Mouse (Mus musculus): ENCODE measurements at regions not wholly inside any gene's neighbourhood (a gene's known extent, or its start where the extent isn't known, plus 50 kb on each side); places are given as distances from the start of the nearest gene placed in this dataset.

DNA sequence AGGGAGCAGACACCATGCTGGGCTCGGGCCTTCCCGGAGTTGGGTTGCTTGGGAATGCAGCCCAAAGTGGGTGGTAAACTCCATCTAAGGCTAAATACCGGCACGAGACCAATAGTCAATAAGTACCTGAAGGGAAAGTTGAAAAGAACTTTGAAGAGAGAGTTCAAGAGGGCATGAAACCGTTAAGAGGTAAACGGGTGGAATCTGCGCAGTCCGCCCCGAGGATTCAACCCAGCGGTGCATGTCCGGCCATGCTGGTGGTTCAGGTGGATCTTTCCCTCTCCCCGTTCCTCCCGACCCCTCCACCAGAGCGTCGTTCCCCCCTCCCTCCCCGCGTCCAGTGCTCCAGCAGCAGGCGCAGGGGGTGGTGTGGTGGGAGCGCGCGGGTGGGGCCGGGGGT, 179.1 kb upstream of the Arhgef26 start:
- Histone ChIP-seq H3K4me3 (no peak overlapping the region), H3K36me3 (0 out of 2 replicates have a peak, but pooled peaks cover 2% of the 10 kb centered on the region), H3K4me1 (replicated peaks) (no peaks in the 10 kb centered on the region), H3K9me3 (replicated peaks) (peaks cover 20% of the 10 kb centered on the region), H3K4me2 (no peak overlapping the region), H3K27ac (ENCODE audit: poor library complexity, severe bottlenecking) (no peak overlapping the region), H3K27me3 (replicated peaks) (no peaks in the 10 kb centered on the region), H3K9ac (no peak overlapping the region)
- WGBS = 58% methylated on average over 22 of the region's 22 CpGs
- peak; percentile 100 for ATAC-seq (ENCODE audit: insufficient number of reproducible peaks, low FRiP score)

DNA sequence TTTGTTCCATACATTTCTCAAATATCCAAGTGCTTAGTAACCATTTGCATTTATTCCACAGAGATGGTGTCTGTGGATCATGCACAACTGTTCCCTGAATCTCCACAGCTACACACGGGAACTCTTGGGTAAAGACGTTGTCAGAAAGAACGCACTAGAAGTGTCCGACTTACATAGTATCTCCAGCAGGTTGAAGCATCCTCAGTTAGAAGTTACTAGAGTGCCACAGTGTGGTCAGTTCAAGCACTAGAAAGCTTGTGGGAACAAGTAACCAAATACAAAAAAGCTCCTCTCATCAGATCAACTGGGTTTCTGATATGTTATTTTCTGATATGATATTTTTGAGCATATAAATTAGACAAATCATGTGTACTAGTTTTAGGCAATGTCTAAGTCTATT, 167.5 kb upstream of the Arhgef26 start:
- no peak for ATAC-seq (ENCODE audit: insufficient number of reproducible peaks, low FRiP score)
- Histone ChIP-seq H3K36me3 (no peaks in the 10 kb centered on the region), H3K4me3 (no peak overlapping the region), H3K9ac (no peak overlapping the region), H3K4me1 (replicated peaks) (no peaks in the 10 kb centered on the region), H3K9me3 (replicated peaks) (no peaks in the 10 kb centered on the region), H3K4me2 (no peak overlapping the region), H3K27me3 (replicated peaks) (no peaks in the 10 kb centered on the region), H3K27ac (ENCODE audit: poor library complexity, severe bottlenecking) (no peak overlapping the region)
- 61% methylated on average over 4 of the region's 4 CpGs for WGBS

DNA sequence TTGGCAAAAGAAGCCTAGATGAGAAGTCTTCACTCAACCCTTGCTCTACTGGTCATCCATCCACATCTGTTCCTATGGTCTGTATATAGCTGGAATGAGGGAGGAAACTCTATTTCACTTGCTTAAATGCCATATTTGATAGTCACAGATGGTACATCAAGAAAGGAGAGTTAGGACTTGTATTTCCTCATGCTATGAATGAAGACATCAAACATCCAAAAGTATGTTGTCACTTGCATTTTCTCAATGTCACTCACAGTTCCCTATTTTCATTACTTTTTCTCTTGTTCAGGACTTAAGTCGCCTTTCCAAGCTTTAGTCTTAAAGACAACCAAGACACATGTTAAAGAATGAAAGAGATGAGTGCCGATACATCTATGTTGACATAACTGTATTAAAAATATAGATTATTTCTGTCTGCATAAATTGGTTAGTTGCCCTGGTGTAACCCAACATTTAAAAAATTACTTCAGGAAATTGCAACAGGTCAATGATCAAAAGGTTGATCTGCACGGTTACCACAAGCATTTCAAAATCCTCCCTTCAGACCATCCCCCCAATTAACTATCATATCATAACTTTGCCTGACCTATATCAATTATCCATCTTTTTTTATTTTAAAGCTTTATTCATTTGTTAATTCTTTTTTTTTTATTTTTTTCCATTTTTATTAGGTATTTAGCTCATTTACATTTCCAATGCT, 150.2 kb upstream of the Arhgef26 start:
- no peaks in the 10 kb centered on the region for H3K9me3 ChIP-seq (replicated peaks)
- H3K27me3 ChIP-seq (replicated peaks) = no peaks in the 10 kb centered on the region
- H3K27ac ChIP-seq (ENCODE audit: poor library complexity, severe bottlenecking) = no peak overlapping the region
- no peaks in the 10 kb centered on the region for H3K4me1 ChIP-seq (replicated peaks)
- H3K4me3 ChIP-seq = no peak overlapping the region
- ATAC-seq (ENCODE audit: insufficient number of reproducible peaks, low FRiP score) = no peak
- no peak overlapping the region for H3K4me2 ChIP-seq
- 75% methylated on average over 3 of the region's 3 CpGs for WGBS
- H3K36me3 ChIP-seq = no peaks in the 10 kb centered on the region
- H3K9ac ChIP-seq = no peak overlapping the region

DNA sequence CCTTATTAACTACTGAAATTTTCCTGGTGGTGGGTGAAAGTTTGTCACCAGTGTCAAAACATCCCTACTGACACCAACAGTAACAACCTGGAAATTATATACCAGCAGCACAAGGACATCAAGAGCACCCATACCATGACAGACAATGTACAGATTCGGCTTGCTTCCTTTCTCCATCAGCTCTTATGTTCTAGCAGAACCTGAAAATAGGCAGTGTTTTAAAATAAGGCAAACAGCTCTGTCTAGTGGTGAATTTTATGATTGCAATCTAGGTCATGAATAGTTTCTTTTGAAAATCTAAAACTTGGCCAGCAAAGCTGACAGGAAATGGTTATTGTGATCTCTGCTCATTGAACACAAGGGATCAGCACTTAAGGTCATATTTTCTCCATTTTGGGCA, 145.7 kb upstream of the Arhgef26 start:
- H3K27ac ChIP-seq (ENCODE audit: poor library complexity, severe bottlenecking) = no peak overlapping the region
- WGBS = 43% methylated on average over 1 of the region's 1 CpGs
- no peaks in the 10 kb centered on the region for H3K27me3 ChIP-seq (replicated peaks)
- no peak overlapping the region for H3K9ac ChIP-seq
- H3K4me2 ChIP-seq = no peak overlapping the region
- H3K4me3 ChIP-seq = no peak overlapping the region
- no peaks in the 10 kb centered on the region for H3K36me3 ChIP-seq
- ATAC-seq (ENCODE audit: insufficient number of reproducible peaks, low FRiP score) = no peak
- H3K4me1 ChIP-seq (replicated peaks) = no peaks in the 10 kb centered on the region
- no peaks in the 10 kb centered on the region for H3K9me3 ChIP-seq (replicated peaks)

DNA sequence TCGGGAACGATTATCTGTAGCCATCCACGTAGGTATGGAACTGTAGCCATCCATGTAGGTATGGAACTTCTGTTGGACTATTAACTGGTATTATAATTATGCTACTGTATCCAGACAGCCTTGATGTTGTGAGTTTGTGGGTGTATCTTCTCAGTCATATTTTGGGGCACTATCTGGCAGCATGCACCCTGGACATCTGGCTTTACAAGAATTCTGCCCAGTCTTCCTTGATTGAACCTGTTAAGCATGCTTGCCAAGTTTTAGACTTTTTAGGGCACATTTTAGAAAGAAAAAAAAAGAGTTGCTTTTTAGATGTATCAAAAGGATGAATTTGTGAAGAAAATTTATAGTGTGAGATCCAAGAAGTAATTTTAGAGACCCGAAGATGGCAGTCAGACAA, 143.7 kb upstream of the Arhgef26 start:
- 87% methylated on average over 4 of the region's 4 CpGs for WGBS
- Histone ChIP-seq H3K4me1 (replicated peaks) (no peaks in the 10 kb centered on the region), H3K27me3 (replicated peaks) (no peaks in the 10 kb centered on the region), H3K9ac (no peak overlapping the region), H3K27ac (ENCODE audit: poor library complexity, severe bottlenecking) (no peak overlapping the region), H3K4me3 (no peak overlapping the region), H3K36me3 (no peaks in the 10 kb centered on the region), H3K9me3 (replicated peaks) (no peaks in the 10 kb centered on the region), H3K4me2 (no peak overlapping the region)
- no peak for ATAC-seq (ENCODE audit: insufficient number of reproducible peaks, low FRiP score)

DNA sequence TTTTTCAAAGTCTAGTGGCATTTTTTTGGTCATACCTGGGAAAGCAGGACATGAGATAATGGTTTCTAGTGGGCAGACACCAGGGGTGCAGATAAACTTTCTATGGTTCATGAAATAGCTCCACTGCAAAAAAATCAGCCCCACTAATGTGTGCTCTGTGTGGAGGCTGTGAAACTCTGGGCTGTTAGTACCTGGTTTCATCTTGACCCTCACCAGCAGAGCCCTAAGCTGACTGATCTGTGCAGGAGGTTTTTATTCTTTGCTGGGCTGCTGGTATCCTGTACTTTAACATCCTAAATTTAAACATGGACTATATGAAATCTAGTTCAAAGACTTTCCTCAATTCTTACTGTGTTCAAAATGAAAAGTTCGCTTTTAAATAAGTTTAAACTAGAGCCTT, 141.5 kb upstream of the Arhgef26 start:
- WGBS = 57% methylated on average over 1 of the region's 1 CpGs
- no peaks in the 10 kb centered on the region for H3K36me3 ChIP-seq

DNA sequence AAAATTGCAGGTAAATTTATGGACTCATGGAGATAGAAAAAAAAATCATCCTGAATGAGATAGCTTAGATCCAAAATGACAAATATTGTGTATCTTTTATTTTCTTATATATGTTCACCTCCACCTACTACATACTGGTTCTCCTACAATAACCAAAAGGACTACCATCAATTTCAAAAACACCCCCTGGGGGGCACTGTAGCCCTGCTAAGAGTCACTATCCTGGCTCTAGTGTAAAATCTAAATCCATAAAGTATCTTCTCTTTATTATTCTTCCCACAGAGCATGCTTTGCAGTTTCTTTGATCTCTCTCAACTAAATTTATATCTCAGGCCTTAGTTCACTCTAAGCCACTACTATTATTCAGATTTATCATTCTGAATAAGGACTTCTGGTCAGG, 122.3 kb upstream of the Arhgef26 start:
- Histone ChIP-seq H3K4me3 (no peak overlapping the region), H3K4me1 (replicated peaks) (no peaks in the 10 kb centered on the region)
- no peak for ATAC-seq (ENCODE audit: insufficient number of reproducible peaks, low FRiP score)

More for the DNA sequence above, 141.5 kb upstream of the Arhgef26 start:
- Histone ChIP-seq H3K4me3 (no peak overlapping the region), H3K27me3 (replicated peaks) (peaks cover 6% of the 10 kb centered on the region; the same call in 1 of the 2 replicates), H3K9me3 (replicated peaks) (peaks cover 3% of the 10 kb centered on the region; the same call in 1 of the 2 replicates), H3K4me2 (no peak overlapping the region), H3K4me1 (replicated peaks) (no peaks in the 10 kb centered on the region), H3K9ac (no peak overlapping the region), H3K27ac (ENCODE audit: poor library complexity, severe bottlenecking) (no peak overlapping the region)
- no peak for ATAC-seq (ENCODE audit: insufficient number of reproducible peaks, low FRiP score)

DNA sequence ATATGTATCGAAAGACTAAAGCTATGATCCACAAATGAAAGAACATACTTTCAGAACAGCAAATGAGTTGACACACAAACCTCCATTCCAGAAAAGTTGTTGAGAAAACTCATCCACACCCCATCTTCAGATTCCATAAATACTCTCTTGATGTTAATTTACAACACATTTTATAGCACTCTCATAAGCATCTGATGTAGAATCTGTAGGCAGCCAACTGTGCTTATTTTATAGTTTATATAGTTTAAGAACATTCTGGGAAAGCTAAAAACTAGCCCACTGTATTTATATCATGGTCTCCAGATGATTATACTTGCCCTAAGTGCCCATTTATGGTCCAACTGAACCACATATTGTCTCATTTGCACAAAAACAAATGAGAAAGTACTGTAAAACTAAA, 120.8 kb upstream of the Arhgef26 start:
- H3K9me3 ChIP-seq (replicated peaks) = no peaks in the 10 kb centered on the region
- ATAC-seq (ENCODE audit: insufficient number of reproducible peaks, low FRiP score) = no peak
- WGBS = 87% methylated on average over 1 of the region's 1 CpGs
- no peak overlapping the region for H3K27ac ChIP-seq (ENCODE audit: poor library complexity, severe bottlenecking)
- H3K4me1 ChIP-seq (replicated peaks) = no peaks in the 10 kb centered on the region
- no peak overlapping the region for H3K4me3 ChIP-seq
- no peak overlapping the region for H3K4me2 ChIP-seq
- H3K9ac ChIP-seq = no peak overlapping the region
- H3K27me3 ChIP-seq (replicated peaks) = no peaks in the 10 kb centered on the region
- no peaks in the 10 kb centered on the region for H3K36me3 ChIP-seq

More for the DNA sequence above, 122.3 kb upstream of the Arhgef26 start:
- Histone ChIP-seq H3K36me3 (no peaks in the 10 kb centered on the region), H3K27me3 (replicated peaks) (no peaks in the 10 kb centered on the region), H3K27ac (ENCODE audit: poor library complexity, severe bottlenecking) (no peak overlapping the region), H3K9me3 (replicated peaks) (no peaks in the 10 kb centered on the region), H3K4me2 (no peak overlapping the region), H3K9ac (no peak overlapping the region)

DNA sequence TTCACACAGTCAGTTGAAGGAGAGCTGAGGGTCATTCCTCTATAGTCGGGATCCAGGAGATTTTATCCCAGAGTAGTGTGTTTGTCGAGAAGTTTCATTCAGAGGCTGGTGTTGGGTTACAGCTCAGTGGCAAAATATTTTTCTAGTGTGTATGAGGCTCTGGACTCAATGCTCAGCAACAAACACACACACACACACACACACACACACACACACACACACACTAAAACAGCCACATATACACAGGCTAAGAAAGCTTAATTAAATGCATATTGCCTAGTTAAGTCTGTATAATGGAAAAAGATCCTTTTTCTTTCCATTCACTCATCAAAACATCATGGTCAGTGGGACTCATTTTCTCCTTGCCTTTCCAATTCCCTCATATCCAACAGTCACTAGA, 110.4 kb upstream of the Arhgef26 start:
- no peak overlapping the region for H3K9ac ChIP-seq
- H3K27me3 ChIP-seq (replicated peaks) = no peaks in the 10 kb centered on the region
- WGBS = 59% methylated on average over 2 of the region's 2 CpGs
- ATAC-seq (ENCODE audit: insufficient number of reproducible peaks, low FRiP score) = no peak
- H3K4me1 ChIP-seq (replicated peaks) = no peaks in the 10 kb centered on the region
- H3K4me2 ChIP-seq = no peak overlapping the region
- no peaks in the 10 kb centered on the region for H3K36me3 ChIP-seq
- H3K27ac ChIP-seq (ENCODE audit: poor library complexity, severe bottlenecking) = no peak overlapping the region
- no peaks in the 10 kb centered on the region for H3K9me3 ChIP-seq (replicated peaks)
- no peak overlapping the region for H3K4me3 ChIP-seq

DNA sequence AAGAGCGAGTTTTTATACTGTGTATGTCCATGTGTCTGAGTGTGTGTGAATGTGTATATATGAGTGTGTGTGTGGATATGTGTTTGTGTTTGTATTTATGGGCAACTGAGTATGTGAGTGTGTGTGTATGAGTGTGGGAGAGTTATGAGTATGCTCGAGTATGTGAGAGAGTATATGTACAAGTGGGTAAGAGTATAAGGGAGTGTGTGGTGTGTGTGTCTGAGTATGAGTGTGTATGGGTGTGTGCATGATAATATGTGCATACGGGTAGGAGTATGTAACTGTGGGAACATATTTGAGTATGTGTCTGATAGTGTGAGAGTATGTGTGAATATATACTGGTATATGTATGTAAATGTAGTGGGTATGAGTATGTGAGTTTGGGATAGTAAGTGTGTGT, 110.0 kb upstream of the Arhgef26 start:
- H3K27me3 ChIP-seq (replicated peaks) = no peaks in the 10 kb centered on the region
- no peak overlapping the region for H3K9ac ChIP-seq
- WGBS = 72% methylated on average over 3 of the region's 3 CpGs
- H3K4me2 ChIP-seq = no peak overlapping the region
- no peaks in the 10 kb centered on the region for H3K9me3 ChIP-seq (replicated peaks)
- no peak for ATAC-seq (ENCODE audit: insufficient number of reproducible peaks, low FRiP score)
- H3K4me3 ChIP-seq = no peak overlapping the region
- H3K36me3 ChIP-seq = no peaks in the 10 kb centered on the region
- no peak overlapping the region for H3K27ac ChIP-seq (ENCODE audit: poor library complexity, severe bottlenecking)
- H3K4me1 ChIP-seq (replicated peaks) = no peaks in the 10 kb centered on the region

DNA sequence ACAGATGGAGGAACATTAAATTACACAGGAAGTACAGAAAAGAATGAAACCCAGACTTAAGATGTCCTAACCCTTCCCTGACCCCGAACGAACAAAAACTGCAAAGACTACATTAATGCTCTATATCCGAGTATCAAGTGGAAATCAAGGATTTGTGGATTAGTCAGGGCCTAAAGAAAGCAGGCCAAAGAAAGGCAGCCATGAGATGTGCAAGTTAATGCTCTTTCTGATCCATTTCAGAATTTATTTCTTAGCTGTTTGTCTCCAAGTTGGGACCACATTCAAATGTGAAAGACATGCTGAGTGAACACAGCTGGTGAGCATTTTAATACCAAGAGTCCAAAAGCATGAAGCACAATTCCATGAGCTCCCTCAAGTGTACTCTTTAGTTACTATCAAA, 97.1 kb upstream of the Arhgef26 start:
- Histone ChIP-seq H3K9me3 (replicated peaks) (no peaks in the 10 kb centered on the region), H3K9ac (no peak overlapping the region), H3K36me3 (no peaks in the 10 kb centered on the region), H3K27ac (ENCODE audit: poor library complexity, severe bottlenecking) (no peak overlapping the region), H3K4me2 (no peak overlapping the region), H3K4me1 (replicated peaks) (no peaks in the 10 kb centered on the region), H3K27me3 (replicated peaks) (no peaks in the 10 kb centered on the region), H3K4me3 (no peak overlapping the region)
- ATAC-seq (ENCODE audit: insufficient number of reproducible peaks, low FRiP score) = no peak
- 85% methylated on average over 3 of the region's 3 CpGs for WGBS

DNA sequence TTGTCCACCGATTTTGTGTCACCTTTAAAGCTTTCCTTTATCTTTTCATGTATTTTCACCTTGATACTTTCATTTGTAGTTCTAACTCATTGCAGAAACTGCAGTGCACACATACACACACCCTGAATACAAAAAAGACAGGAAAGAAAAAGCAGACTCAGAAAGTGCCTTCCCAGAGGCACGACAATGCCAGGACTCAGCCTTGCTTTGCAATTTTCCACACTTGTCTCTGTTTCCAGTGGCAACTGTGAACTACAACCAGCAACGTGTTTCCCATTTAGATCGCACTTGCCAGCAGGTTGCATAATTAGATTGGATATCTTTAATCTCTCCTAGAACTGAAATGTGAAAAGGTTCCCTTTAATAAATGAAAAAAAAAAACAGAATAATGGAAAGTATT, 66.4 kb upstream of the Arhgef26 start:
- no peaks in the 10 kb centered on the region for H3K27me3 ChIP-seq (replicated peaks)
- no peak overlapping the region for H3K27ac ChIP-seq (ENCODE audit: poor library complexity, severe bottlenecking)
- no peaks in the 10 kb centered on the region; the same call in 1 of the 2 replicates for H3K9me3 ChIP-seq (replicated peaks)
- no peak overlapping the region for H3K4me3 ChIP-seq
- ATAC-seq (ENCODE audit: insufficient number of reproducible peaks, low FRiP score) = no peak
- peaks cover 5% of the 10 kb centered on the region; the same call in 1 of the 2 replicates for H3K4me1 ChIP-seq (replicated peaks)
- WGBS = 63% methylated on average over 4 of the region's 4 CpGs
- H3K36me3 ChIP-seq = no peaks in the 10 kb centered on the region
- H3K9ac ChIP-seq = no peak overlapping the region
- no peak overlapping the region for H3K4me2 ChIP-seq

Measured in heart, embryonic 12.5 days (tissue).